Mouse (Mus musculus) spleen, postnatal 14 days (tissue): ENCODE measurements around the gene Plvap.
"Not testable (repeated sequence)": the region's sequence is repeated elsewhere in the genome, so short reads cannot be mapped to it uniquely, and the experiment has no call there.

Source experiments
- DNase-seq, 2 experiments: peaks; one replicate each; pipeline ENCODE4 v3.0.0; 2021 to 2022; ENCODE audit warnings: low spot score in 2 of 2

Plvap gene

GRCm38 (mm10) chr8:71526272-71526671, 14.7 kb upstream of the Plvap start:
- DNase-seq, result no peak

- no peak for DNase-seq
Measured at GRCm38 (mm10) chr8:71525226-71526050, 13.9 kb upstream of the Plvap start, which contains the start of gene Ccdc194. Ccdc194 (minus strand) TSS chr8:71525711.

- peak; percentile 88 to 91 for DNase-seq
Measured at GRCm38 (mm10) chr8:71521634-71522033, 10.1 kb upstream of the Plvap start.

GRCm38 (mm10) chr8:71519037-71519825, 7.7 kb upstream of the Plvap start:
- DNase-seq, result not testable (repeated sequence)

GRCm38 (mm10) chr8:71516786-71517185, 5.2 kb upstream of the Plvap start:
- no peak for DNase-seq

GRCm38 (mm10) chr8:71515043-71515442, 3.5 kb upstream of the Plvap start:
- no peak for DNase-seq

GRCm38 (mm10) chr8:71513018-71513754, 1.6 kb upstream of the Plvap start:
- no peak for DNase-seq

GRCm38 (mm10) chr8:71509316-71509715, 2.2 kb downstream of the Plvap start:
- DNase-seq, result no peak

- DNase-seq, result no peak
Measured at GRCm38 (mm10) chr8:71507589-71508104, 3.9 kb downstream of the Plvap start.

GRCm38 (mm10) chr8:71505979-71506378, 5.6 kb downstream of the Plvap start:
- no peak for DNase-seq

- no peak for DNase-seq
Measured at GRCm38 (mm10) chr8:71505326-71505725, 6.2 kb downstream of the Plvap start.

GRCm38 (mm10) chr8:71504349-71504748, 7.2 kb downstream of the Plvap start:
- no peak for DNase-seq

- DNase-seq, result no peak
Measured at GRCm38 (mm10) chr8:71498816-71499690, 12.5 kb downstream of the Plvap start.

GRCm38 (mm10) chr8:71497881-71498501, 13.6 kb downstream of the Plvap start:
- DNase-seq, result no peak

- DNase-seq, result no peak
Measured at GRCm38 (mm10) chr8:71497077-71497645, 14.4 kb downstream of the Plvap start.

- no peak for DNase-seq
Measured at GRCm38 (mm10) chr8:71496481-71496880, 15.1 kb downstream of the Plvap start.

GRCm38 (mm10) chr8:71495811-71496210, 15.7 kb downstream of the Plvap start:
- DNase-seq, result no peak

GRCm38 (mm10) chr8:71495039-71495438, 16.5 kb downstream of the Plvap start:
- peak; percentile 61 to 79 for DNase-seq

GRCm38 (mm10) chr8:71488454-71488853, 23.1 kb downstream of the Plvap start:
- peak; percentile 79 to 86 for DNase-seq
